Mouse (Mus musculus): ENCODE measurements around the gene Ifnar2.

- TF ChIP-seq EP300 (IDR thresholded peaks at IDR 0.05; ENCODE audit: low read depth) (no peak), CTCF (IDR thresholded peaks at IDR 0.05; ENCODE audit: low read depth) (no peak)
Observed at GRCm38 (mm10) chr16:91448895-91449294, 76.3 kb downstream of the Ifnar2 start.
